Mouse (Mus musculus): ENCODE data around the gene Llcfc1. TPM values are rescaled to one million over a fixed set of nuclear protein-coding genes. Genes with fewer than 3 reads are reported as not detected.

Gene Llcfc1
- total RNA-seq, 2 experiments from 2014 or later, result not detected

DNA sequence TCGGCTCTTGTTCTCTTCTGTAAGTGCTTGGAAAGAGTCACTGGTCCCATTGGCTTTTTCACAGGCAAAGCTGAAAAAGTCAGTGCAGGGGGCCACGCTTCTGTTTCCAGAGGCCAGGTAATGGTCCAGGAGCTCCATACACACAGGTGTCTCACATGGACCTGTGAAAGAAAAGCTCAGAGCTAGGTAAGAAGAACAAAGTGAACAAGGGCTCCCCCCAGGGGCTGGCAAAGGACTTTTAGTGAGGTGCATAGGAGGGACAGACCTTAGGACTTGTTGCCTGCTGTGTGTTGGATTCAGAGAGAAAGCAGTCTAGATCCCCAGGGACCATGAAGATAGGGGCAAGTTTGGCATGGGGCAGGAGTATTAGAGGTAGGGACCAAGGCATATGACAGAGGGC lies 18.7 kb downstream of the Llcfc1 start:
- no peak for DNase-seq (ENCODE audit: low spot score in 2 of 2)

DNA sequence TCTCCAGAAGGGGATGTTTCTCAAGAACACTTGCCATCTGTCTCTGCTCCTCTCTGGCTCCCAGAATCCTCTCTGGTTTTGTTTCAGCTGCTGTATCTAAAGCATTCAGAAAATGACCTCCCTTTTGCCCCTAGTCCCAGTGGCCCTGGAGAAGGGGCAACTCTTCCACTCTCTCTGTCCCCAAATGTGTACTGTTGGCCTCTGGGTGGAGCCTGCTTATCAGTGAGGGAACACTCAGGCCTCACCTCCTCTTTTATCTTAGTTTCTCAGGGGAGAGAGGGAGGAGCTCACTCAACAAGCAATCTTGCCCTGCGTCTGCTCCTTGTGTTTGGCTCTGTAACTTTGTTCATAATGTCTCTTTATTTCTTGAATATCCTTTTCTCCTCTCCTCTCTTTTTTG lies 19.9 kb downstream of the Llcfc1 start, which contains the start of gene Kel:
Gene Kel, minus strand, starts transcription at position 217 of the 400 bp plus-strand sequence.
- no peak for DNase-seq (ENCODE audit: low spot score in 2 of 2)

DNA sequence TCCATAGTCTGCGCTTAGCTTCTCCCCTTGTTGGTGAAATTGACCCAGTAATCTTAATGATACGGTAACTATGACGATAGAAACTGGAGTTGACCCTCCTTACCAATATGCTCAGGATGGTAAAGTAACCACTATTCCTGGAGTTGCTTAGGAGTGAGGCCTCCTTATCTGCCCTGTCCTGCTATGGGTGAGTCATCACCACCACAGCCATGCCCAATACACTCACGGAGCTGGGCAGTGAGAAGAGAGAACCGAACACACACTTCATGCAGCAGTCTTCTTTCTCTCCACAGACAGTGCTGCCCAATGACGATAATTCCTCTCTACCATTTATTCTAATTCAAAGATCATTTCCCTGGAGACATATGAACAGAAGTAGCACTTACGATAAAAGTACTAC lies 22.0 kb downstream of the Llcfc1 start:
- no peak for DNase-seq (ENCODE audit: low spot score in 2 of 2)

DNA sequence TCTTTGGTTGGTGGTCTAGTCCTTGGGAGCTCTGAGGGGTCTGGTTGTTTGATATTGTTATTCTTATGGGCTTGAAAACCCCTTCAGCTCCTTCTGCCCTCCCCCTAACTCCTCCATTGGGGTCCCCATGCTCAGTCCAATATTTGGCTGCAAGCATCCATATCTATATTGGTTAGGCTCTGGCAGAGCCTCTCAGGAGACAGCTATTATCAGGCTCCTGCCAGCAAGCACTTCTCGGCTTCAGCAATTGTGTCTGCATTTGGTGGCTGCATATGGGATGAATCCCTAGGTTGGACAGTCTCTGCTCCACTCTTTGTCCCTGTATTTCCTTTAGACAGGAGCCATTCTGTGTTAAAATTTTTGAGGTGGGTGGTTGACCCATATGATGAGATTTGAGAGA lies 26.1 kb downstream of the Llcfc1 start:
- DNase-seq (ENCODE audit: low spot score in 2 of 2), result no peak

DNA sequence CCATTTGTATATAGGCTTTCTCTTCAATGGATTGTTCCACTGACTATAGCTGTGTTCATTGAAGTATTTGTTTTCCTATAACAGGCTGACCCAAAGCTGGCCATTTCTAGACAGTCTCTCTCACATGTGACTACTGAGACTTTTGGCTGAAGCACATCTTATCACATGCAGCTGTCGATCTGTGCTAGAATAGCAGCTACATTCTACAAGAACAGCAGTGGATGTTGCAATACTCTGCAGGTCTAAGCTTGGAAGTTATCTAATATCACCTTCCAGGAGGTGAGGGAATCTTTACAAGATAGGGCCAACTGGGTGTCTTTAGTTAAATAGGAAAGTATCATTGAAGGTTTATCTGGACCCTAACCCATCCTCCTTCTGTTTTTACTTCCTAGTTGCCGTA lies 37.2 kb downstream of the Llcfc1 start:
- no peak for DNase-seq (ENCODE audit: low spot score in 2 of 2)

DNA sequence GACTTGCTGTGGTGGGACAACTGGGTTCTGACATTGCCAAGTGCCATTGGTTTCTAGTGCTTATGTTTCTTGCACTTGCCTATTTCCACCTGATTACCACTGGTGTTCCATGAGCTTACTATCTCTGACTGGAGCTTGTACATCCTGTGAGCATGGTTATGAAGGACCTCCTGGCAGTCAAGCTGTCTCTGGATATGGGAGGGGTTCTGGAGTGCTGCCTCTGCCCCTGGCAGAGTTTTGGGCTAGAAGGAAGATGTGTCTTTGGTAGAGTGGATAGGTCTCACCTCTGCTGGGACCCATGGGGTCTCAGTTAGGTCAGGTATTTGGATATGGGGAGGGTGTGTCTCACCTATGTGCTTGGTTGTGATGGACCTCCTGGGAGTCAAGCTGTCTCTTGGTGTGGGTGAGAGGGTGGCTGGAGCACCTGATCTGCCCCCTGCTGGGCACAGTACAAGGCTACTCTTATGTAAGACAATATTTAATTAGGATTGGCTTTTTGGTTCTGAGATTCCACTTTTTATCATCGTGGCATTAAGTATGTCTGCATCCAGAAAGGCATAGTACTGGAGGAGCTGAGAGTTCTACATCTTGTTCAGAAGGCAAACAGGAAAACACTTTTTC lies 43.9 kb downstream of the Llcfc1 start:
- no peak for DNase-seq (ENCODE audit: low spot score in 2 of 2)

DNA sequence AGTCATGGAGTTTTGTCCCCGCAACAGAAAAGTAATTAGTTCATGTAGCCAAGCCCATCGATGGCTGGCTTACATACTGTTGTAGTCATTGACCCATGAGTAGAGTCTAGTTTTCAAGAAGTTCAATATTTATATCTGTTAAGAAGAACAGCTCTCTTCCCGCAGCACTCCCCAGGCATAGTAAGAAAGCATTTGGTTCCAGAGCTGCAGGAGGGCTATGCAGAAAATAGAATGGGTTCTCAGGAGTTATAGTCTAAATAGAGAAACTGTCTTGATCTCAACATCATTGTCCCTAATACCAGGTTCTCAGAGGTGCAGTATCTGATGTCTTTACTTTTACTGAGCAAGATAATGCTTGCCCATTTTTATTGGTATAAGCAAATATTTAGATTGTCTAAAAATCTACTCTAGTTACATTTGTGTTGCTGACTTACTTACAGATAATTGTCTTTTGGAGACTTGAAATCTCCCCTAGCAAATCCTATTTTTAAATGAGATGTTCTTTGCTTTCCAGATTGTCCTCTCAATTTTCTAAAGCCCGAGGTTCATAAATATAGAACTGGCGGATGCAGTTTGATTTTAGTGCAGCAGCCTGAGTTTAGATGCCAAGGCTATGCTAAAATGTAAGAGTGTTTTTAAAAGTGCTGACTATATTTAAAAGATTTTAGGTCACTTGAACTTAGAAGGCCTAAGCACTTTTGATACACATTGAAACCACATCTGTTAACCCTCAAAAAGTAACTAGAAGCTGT lies 50.7 kb downstream of the Llcfc1 start:
- no peak for DNase-seq (ENCODE audit: low spot score in 2 of 2)

Other genes with a start within 250 kb of the Llcfc1 start
- not detected for gene Gm10334, start 238.3 kb upstream of the Llcfc1 start, total RNA-seq (2021)
- gene Prss1, start 225.5 kb upstream of the Llcfc1 start, total RNA-seq (2021), result not detected
- gene Prss2, start 162.6 kb upstream of the Llcfc1 start, total RNA-seq (2021), result not detected
- 1 to 10 TPM; 5.1 to 5.8 TPM for gene Ephb6, start 78.9 kb upstream of the Llcfc1 start, total RNA-seq (2021)
- not detected for gene Trpv6, start 48.0 kb upstream of the Llcfc1 start, total RNA-seq (2021)
- gene Trpv5, start 3.7 kb upstream of the Llcfc1 start, total RNA-seq (2021), result not detected
- gene Kel, start 19.9 kb downstream of the Llcfc1 start, total RNA-seq (2021), result 1 to 10 TPM in 1 of 2 experiments, under 1 TPM in 1; 0.78 to 1.4 TPM
- not detected for gene Olfr459, start 90.7 kb downstream of the Llcfc1 start, total RNA-seq (2021)
- not detected for gene Pip, start 163.1 kb downstream of the Llcfc1 start, total RNA-seq (2021)
- gene Sval2, start 168.6 kb downstream of the Llcfc1 start, total RNA-seq (2021), result not detected

Measured in gastrocnemius, postnatal 4 days (tissue).